Mouse (Mus musculus): Measurements from ENCODE around the gene Dhx16.

- TF ChIP-seq CTCF (IDR thresholded peaks at IDR 0.05; ENCODE audit: low read depth, low read length) (no peak), POLR2A (IDR thresholded peaks at IDR 0.05; ENCODE audit: extremely low read depth, insufficient read depth, low read length) (no peak)
These were observed 44.0 kb upstream of the Dhx16 start for GRCm38 (mm10) chr17:35835424-35836140.

All from liver, adult 2 months (tissue).